Mouse (Mus musculus): ENCODE results near the gene Setmar. TPM values are rescaled to one million over a fixed set of nuclear protein-coding genes. Genes with fewer than 3 reads are reported as not detected.

Setmar gene
- polyA plus RNA-seq, 1 experiment from 2014 or later = 6.9 TPM

- 73% methylated on average over 3 of the region's 3 CpGs for WGBS
- H3K4me1 ChIP-seq (ENCODE audit: insufficient read depth) = no peaks in the 10 kb centered on the region
- no peaks in the 10 kb centered on the region for H3K27me3 ChIP-seq (ENCODE audit: insufficient read depth, low read length)
- no peak for ATAC-seq (ENCODE audit: insufficient read depth)
- H3K9me3 ChIP-seq (ENCODE audit: low read depth, low read length) = no peaks in the 10 kb centered on the region
- no peak overlapping the region for H3K9ac ChIP-seq
- no peak for DNase-seq
- H3K4me3 ChIP-seq (ENCODE audit: low read depth, low read length) = no peak overlapping the region
- no peak overlapping the region for H3K27ac ChIP-seq (ENCODE audit: low read depth)
- no peak overlapping the region for H3K4me2 ChIP-seq
- TF ChIP-seq CTCF (IDR thresholded peaks at IDR 0.05; ENCODE audit: low read depth) = no peak
- H3K36me3 ChIP-seq (ENCODE audit: insufficient read depth) = no peaks in the 10 kb centered on the region
Measured at GRCm38 (mm10) chr6:108093449-108093848, 28.6 kb downstream of the Setmar start.

GRCm38 (mm10) chr6:108095445-108095844 lies 30.6 kb downstream of the Setmar start:
- TF ChIP-seq CTCF (IDR thresholded peaks at IDR 0.05; ENCODE audit: low read depth) = no peak
- no peaks in the 10 kb centered on the region; the same call in 1 of the 2 replicates for H3K4me1 ChIP-seq (ENCODE audit: insufficient read depth)
- no peak overlapping the region for H3K4me2 ChIP-seq
- no peak overlapping the region for H3K27ac ChIP-seq (ENCODE audit: low read depth)
- H3K36me3 ChIP-seq (ENCODE audit: insufficient read depth) = no peaks in the 10 kb centered on the region
- DNase-seq = no peak
- no peaks in the 10 kb centered on the region for H3K9me3 ChIP-seq (ENCODE audit: low read depth, low read length)
- H3K27me3 ChIP-seq (ENCODE audit: insufficient read depth, low read length) = no peaks in the 10 kb centered on the region
- no peak for ATAC-seq (ENCODE audit: insufficient read depth)
- no peak overlapping the region; the same call in 1 of the 2 replicates for H3K9ac ChIP-seq
- no peak overlapping the region for H3K4me3 ChIP-seq (ENCODE audit: low read depth, low read length)
- 84% methylated on average over 5 of the region's 5 CpGs for WGBS

GRCm38 (mm10) chr6:108098171-108098845 lies 33.5 kb downstream of the Setmar start:
- no peak overlapping the region for H3K27ac ChIP-seq (ENCODE audit: low read depth)
- H3K36me3 ChIP-seq (ENCODE audit: insufficient read depth) = no peaks in the 10 kb centered on the region
- TF ChIP-seq CTCF (IDR thresholded peaks at IDR 0.05; ENCODE audit: low read depth) = peak; percentile 77
- DNase-seq (peak; percentile 95), ATAC-seq (ENCODE audit: insufficient read depth) (peak; percentile 88)
- WGBS = 21% methylated on average over 9 of the region's 9 CpGs
- no peaks in the 10 kb centered on the region for H3K27me3 ChIP-seq (ENCODE audit: insufficient read depth, low read length)
- H3K9ac ChIP-seq = no peak overlapping the region
- no peak overlapping the region for H3K4me3 ChIP-seq (ENCODE audit: low read depth, low read length)
- H3K4me2 ChIP-seq = no peak overlapping the region
- no peaks in the 10 kb centered on the region for H3K9me3 ChIP-seq (ENCODE audit: low read depth, low read length)
- no peaks in the 10 kb centered on the region; the same call in 1 of the 2 replicates for H3K4me1 ChIP-seq (ENCODE audit: insufficient read depth)

GRCm38 (mm10) chr6:108098846-108099217 lies 34.0 kb downstream of the Setmar start:
- Histone ChIP-seq H3K4me2 (no peak overlapping the region), H3K4me1 (ENCODE audit: insufficient read depth) (no peaks in the 10 kb centered on the region; the same call in 1 of the 2 replicates), H3K27ac (ENCODE audit: low read depth) (no peak overlapping the region)

GRCm38 (mm10) chr6:108101936-108102830 lies 37.3 kb downstream of the Setmar start:
- peak; percentile 23 for DNase-seq
- no peaks in the 10 kb centered on the region for H3K36me3 ChIP-seq (ENCODE audit: insufficient read depth)
- no peak overlapping the region for H3K4me3 ChIP-seq (ENCODE audit: low read depth, low read length)
- no peak overlapping the region for H3K9ac ChIP-seq
- H3K9me3 ChIP-seq (ENCODE audit: low read depth, low read length) = no peaks in the 10 kb centered on the region
- no peak overlapping the region for H3K27ac ChIP-seq (ENCODE audit: low read depth)
- 68% methylated on average over 10 of the region's 10 CpGs for WGBS
- ATAC-seq (ENCODE audit: insufficient read depth) = no peak
- no peak for TF ChIP-seq CTCF (IDR thresholded peaks at IDR 0.05; ENCODE audit: low read depth)
- H3K27me3 ChIP-seq (ENCODE audit: insufficient read depth, low read length) = no peaks in the 10 kb centered on the region
- H3K4me2 ChIP-seq = no peak overlapping the region
- no peaks in the 10 kb centered on the region; the same call in 1 of the 2 replicates for H3K4me1 ChIP-seq (ENCODE audit: insufficient read depth)

More at GRCm38 (mm10) chr6:108098846-108099217, 34.0 kb downstream of the Setmar start:
- no peak for TF ChIP-seq CTCF (IDR thresholded peaks at IDR 0.05; ENCODE audit: low read depth)
- no peaks in the 10 kb centered on the region for H3K9me3 ChIP-seq (ENCODE audit: low read depth, low read length)
- no peaks in the 10 kb centered on the region for H3K27me3 ChIP-seq (ENCODE audit: insufficient read depth, low read length)
- H3K9ac ChIP-seq = no peak overlapping the region
- ATAC-seq (ENCODE audit: insufficient read depth) (peak; percentile 13; the same call in 1 of the 2 replicates), DNase-seq (no peak)
- H3K4me3 ChIP-seq (ENCODE audit: low read depth, low read length) = no peak overlapping the region
- 82% methylated on average over 3 of the region's 3 CpGs for WGBS
- no peaks in the 10 kb centered on the region for H3K36me3 ChIP-seq (ENCODE audit: insufficient read depth)

GRCm38 (mm10) chr6:108107376-108107775 lies 42.5 kb downstream of the Setmar start:
- Histone ChIP-seq H3K9me3 (ENCODE audit: low read depth, low read length) (no peaks in the 10 kb centered on the region), H3K4me1 (ENCODE audit: insufficient read depth) (no peaks in the 10 kb centered on the region; the same call in 1 of the 2 replicates), H3K27ac (ENCODE audit: low read depth) (no peak overlapping the region), H3K36me3 (ENCODE audit: insufficient read depth) (no peaks in the 10 kb centered on the region), H3K4me3 (ENCODE audit: low read depth, low read length) (no peak overlapping the region), H3K9ac (no peak overlapping the region), H3K4me2 (no peak overlapping the region), H3K27me3 (ENCODE audit: insufficient read depth, low read length) (no peaks in the 10 kb centered on the region)
- DNase-seq (no peak), ATAC-seq (ENCODE audit: insufficient read depth) (no peak)
- no peak for TF ChIP-seq CTCF (IDR thresholded peaks at IDR 0.05; ENCODE audit: low read depth)

GRCm38 (mm10) chr6:108110336-108110735 lies 45.5 kb downstream of the Setmar start:
- no peak for TF ChIP-seq CTCF (IDR thresholded peaks at IDR 0.05; ENCODE audit: low read depth)
- Histone ChIP-seq H3K9me3 (ENCODE audit: low read depth, low read length) (no peaks in the 10 kb centered on the region), H3K4me1 (ENCODE audit: insufficient read depth) (no peaks in the 10 kb centered on the region; the same call in 1 of the 2 replicates), H3K9ac (no peak overlapping the region), H3K4me2 (no peak overlapping the region), H3K27ac (ENCODE audit: low read depth) (no peak overlapping the region), H3K4me3 (ENCODE audit: low read depth, low read length) (no peak overlapping the region), H3K27me3 (ENCODE audit: insufficient read depth, low read length) (no peaks in the 10 kb centered on the region), H3K36me3 (ENCODE audit: insufficient read depth) (no peaks in the 10 kb centered on the region)
- no peak; the same call in 1 of the 2 replicates for ATAC-seq (ENCODE audit: insufficient read depth)
- 49% methylated on average over 4 of the region's 4 CpGs for WGBS
- no peak for DNase-seq
